Mouse (Mus musculus) liver (tissue): ENCODE measurements around the gene Rnf227.

Experiments used
- DNase-seq: peaks from one replicate; pipeline ENCODE4 v3.0.0-alpha.2; 2020; ENCODE audit warnings: mixed read lengths

The Rnf227 gene

DNA sequence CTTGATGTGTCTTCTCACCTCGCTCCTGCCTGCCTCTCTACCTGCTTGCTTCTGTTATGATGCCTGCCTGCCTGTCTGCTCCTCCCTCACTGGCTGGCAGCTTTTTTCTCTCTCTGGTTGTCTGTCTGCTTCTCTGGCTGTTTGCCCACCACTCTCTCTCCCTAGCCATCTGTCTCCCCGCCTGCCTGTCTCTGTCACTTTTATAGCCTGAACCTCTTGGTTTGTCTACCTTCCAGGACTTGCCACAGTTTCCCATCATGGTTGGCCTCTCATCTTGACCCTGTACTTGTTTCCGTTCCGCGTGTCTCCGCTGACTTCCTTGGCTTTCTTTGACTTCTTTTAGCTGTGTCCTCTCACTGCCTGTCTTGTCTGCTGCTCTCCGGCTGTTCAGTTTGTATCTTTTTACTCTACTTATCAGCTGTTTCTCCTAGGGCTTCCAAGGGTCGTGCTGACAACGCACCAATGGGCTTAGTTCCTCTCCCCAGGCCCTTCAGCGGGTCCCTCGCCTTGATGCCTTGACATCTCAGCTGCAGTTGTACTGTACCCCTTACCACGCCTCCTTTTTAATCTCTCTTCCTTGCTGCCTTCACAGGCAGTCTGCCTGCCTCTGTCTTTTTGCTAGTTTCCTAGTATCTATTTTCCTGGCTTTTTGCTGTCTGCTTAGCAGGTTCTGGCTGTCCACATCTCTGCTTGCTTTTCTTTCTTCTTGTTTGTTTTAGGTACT is 32.0 kb downstream of the Rnf227 start:
- peak; percentile 54 for DNase-seq

DNA sequence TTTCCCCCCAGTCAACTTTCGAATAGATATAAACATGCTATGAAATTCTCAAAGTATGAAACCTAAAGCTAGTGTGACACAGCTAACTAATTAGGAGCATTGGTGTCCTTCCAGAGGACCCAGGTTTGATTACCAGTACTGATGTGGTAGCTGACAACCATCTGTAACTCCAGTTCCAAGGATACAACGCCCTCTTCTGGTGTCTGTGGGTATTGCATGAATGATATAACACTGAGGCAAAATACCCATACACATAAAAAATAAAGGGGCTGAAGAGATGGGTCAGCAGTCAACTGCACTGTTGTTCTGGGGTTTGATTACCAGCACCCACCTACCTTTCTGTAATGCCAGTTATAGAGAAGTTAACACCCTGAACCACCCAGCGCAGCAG is 32.5 kb downstream of the Rnf227 start:
- DNase-seq: peak; percentile 49

DNA sequence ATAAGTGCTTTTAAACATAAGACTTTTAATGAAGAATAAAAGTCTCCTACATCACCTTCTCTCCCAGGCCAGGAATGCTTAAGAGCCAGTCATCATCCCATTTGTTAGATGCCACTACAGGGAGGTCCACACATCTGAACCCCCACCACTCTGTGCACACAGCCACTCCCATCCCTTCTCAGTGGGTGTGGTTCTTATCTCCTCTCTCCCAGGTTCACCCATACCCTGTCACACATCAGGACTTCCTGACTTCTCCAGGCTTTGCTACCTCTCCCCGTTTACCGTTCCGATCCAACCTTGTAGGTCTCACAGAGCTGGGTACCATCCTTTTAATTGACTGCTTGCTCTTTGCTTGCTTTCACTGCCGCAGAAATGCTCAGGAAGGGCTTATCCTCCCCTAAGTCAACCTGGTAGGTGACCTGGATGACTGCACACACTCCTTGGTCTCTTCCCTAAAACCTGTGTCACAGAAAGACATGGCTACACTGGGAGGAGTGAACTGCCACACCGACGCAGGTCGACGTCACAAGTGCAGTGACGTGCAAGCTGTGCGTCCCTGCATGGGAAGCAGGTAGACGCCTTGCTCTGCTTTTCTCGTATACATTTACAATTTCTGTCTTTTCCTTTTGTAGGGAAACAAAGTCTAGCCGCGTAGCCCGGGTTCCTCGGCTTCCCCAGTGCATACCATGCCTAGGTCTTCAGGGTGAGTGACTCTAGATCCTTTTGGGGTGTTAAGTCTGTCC is 33.1 kb downstream of the Rnf227 start:
- peak; percentile 80 for DNase-seq

DNA sequence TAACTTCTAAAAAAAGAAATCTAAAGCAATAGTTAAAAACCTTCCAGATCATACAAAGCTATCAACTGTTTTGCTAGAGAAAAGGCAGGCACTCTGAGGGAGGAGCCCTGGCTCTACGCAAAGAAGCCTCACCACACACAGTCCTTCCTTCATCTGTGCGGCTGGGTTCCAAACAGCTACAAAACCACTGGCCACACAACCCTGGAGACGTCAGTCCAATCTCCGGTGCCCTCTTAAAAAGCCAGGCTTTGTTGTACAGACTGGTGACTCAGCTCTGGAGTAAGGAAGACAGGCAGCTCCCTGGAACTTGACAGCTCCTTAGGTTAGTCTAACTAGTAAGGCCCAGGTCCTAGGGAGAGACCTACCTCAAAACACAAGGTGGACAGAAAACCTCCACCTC is 35.4 kb downstream of the Rnf227 start:
- DNase-seq: no peak

DNA sequence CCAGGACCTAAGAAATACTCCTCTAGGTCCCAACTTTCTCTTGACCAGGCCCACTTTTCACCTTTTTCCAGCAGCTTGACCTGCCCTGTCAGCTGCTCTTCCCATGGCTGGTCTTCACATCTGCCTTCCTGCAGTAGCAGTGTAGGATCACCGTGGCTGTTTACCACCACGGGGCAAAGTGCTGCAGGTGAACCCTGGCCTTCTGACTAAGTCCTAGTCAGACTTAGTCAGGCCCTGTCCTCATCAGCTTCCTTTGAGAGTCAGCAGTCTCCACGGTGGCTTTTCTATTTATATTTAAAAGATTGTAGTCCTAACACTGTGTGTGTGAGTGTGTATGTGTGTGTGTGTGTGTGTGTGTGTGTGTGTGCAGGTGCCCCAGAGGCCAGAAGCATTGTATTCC is 37.5 kb downstream of the Rnf227 start:
- no peak for DNase-seq

DNA sequence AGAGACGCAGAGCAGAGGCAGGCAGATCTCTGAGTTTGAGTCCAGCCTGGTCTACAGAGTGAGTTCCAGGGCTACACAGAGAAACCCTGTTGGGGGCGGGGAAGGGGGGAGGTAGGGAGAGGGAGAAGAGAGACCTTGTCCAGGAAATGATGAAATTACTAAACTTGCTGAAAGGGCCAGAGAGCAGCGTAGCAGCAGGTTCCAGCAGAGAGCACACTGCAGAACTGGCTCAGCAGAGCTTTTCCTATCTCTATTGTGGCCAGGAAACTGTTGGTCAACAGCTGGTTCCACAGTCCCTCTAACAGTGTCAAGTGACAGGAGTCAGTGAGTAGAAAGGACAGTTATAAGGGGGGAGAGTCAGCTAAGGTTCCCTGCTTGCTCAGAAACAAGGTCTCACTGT is 39.3 kb downstream of the Rnf227 start:
- DNase-seq: no peak

DNA sequence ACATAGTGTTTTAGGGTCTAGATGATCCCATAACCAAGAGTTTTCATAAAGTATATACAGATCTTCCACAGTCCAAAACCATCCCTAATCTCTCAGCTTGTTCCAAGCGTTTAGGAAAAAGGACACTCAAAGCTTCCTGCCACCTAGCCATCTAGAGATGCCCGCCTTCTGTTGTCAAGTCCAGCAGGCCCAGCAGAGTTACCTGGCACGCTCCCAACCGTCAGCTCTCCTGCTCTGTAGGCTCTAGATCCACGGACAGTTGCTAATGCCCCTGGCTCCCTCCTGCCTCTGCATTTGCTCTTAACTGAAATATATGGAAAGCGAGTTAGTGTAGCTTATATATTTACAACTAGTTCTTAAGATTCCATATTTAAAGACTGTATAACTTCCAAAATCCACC is 41.1 kb downstream of the Rnf227 start:
- DNase-seq: no peak

DNA sequence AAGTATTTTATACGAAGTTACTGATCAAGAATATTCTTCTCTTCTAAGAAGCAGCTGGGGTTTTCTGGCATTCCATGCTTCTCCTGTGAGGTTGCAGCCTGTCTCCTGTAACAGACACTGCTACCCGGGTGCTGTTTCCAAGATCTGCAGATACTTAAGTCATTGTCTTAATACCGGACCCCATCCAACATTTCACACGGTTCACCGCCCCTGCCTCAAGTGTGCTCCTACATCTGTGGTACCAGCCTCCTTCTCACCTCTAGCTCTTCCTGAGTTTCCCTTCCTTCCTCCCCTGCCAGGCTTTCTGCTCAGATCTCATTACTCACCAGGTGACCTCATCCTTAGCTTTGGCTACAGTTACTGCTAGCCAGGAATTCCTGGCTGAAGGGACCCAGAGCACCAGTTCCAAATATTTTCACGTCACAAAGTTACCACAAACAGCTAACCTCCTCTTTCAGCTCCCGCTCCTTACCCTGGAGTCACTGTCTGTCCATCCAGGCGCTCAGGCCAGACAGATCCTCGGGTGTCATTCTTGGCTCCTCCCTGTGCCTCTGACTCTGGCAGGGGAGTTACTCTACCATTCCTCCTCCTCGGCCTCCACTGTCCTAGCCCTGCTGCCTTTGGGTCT is 42.3 kb downstream of the Rnf227 start:
- DNase-seq: no peak

DNA sequence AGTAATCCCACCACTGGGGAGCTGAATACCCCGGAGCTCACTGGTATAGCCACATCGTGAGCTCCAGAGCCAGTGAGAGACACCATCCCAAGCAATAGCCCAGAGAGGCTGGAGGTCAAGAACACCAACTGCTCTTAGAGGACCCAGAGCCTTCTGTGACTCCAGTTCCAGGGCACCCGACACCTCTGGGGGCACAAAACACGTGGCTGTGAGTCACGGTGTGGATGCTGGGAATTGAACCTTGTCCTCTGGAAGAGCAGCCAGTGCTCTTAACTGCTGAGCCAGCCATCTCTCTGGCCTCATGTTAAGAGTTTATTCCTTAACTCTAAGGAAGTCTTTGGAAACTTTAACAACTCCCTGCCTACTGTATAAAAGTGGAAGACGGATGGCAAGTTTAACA is 44.7 kb downstream of the Rnf227 start:
- no peak for DNase-seq

DNA sequence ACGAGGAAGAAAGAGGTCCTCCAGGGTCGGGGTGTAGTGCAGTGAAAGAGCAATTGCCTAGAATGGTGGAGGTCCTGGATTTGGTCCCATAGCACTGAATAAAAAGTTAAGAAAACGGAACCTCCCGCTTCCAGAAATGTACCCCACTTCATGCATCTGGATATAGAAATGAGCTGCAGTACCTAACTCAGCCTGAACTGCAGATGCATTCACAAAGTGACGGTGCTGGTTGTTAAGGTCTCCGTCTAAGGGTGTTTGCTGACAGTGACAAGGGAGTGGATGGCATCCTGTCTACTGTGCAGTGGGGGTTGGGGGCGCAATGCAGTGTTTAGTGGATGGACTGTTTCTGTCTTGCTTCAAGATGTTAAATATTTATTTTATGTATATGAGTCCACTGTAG is 46.5 kb downstream of the Rnf227 start:
- no peak for DNase-seq

DNA sequence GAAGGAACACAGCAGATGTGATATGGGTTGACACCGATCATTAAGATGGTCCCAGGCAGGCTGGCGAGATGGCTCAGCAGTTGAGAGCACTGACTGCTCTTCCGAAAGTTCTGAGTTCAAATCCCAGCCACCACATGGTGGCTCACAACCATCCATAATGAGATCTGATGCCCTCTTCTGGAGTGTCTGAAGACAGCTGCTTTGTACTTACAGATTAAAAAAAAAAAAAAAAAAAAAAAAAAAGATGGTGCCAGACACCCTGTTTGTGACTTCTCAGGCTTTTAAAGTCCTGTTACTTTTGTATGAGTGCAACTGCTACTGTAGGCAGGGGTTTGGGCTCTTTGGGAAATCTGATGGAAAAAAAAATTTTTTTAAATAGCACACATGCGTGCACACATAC is 48.4 kb downstream of the Rnf227 start:
- DNase-seq: no peak

DNA sequence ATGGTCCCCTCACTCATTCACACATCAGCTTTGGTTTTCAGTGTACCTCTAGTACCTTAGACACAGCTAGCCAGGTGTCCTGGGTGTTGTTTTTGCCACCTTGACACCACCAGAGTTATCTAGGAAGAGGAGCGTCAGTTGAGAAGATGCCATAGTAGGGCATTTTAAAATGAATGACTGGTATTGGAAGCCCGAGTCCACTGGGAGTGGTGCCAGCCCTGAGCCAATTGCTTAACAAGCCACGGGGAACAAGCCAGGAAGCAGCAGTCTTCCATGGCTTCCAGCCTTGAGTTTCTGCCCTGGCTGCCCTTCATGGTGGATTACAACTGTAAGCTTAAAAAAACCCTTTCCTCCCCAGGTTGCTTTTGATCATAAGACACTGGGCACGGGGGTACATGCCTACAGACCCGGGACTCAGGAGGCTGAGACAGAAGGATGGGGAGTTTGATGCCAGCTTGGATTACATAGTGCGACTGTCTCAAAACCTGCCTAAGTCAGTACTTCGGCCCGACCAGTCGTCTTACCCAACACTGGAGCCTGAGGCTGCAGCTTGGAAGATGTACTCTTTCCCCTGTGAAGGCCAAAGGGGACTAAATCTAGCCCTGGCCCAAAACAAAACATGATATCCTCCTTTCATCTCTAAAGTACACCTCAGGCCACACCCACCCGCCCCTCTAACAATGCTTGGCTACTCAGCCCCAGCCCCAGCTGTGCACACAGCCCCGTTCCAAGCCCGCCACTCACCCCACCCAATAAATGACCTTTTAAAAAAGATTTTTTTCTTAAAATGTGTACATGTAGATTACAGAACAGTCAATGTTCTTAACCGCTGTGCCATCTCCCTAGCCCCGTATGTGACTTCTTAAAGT is 49.5 kb downstream of the Rnf227 start:
- DNase-seq: no peak

DNA sequence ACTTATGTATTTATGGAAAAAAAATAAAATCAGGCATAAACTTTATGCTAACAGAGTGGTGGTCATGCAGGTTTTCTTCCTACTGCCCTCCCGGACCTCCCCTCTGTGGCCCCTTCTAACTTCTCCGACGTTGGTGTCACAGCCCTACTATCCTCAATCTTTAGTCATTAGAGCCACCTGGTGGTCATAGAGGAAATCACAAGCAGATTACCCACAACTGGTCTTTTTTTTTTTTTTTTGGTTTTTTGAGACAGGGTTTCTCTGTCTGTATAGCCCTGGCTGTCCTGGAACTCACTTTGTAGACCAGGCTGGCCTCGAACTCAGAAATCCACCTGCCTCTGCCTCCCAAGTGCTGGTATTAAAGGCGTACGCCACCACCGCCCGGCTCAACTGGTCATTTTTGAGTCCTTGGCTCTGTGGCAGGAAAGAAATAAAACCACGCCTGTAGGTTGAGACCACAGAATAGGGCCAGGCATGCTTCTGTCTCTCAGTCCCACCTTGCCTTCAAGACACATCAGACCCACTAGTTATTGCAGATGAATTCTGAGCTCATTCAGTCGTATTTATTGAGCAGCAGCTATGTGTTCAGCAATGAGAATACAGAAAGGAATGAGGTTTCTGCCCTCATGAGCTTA is 50.3 kb downstream of the Rnf227 start:
- DNase-seq: peak; percentile 68
